Mouse (Mus musculus) embryonic facial prominence, embryonic 11.5 days (tissue): ENCODE measurements around the gene P2ry1. TPM values are rescaled to one million over a fixed set of nuclear protein-coding genes. Genes with fewer than 3 reads are reported as not detected.

Experiments
- ATAC-seq: fragments of 200-750 bp; cut with Nextera tagmentation; replicated peaks from 2 replicates; pipeline ENCODE4 v1.8.0; 2017; ENCODE audit warnings: low read depth; ENCODE audit not compliant: insufficient number of reproducible peaks, low FRiP score, low TSS enrichment
- DNase-seq: peaks from one replicate; pipeline ENCODE4 v3.0.0-alpha.2; 2015; ENCODE audit warnings: low spot score
- H3K27ac ChIP-seq: fragments of 300-500 bp; sonication (generic); replicated peaks from 2 replicates; pipeline ENCODE4 v1.5.1; 2014; ENCODE audit warnings: mild to moderate bottlenecking, low read depth, low read length, control low read depth
- H3K27me3 ChIP-seq: fragments of 300-500 bp; sonication (generic); 2 replicates; pipeline ENCODE4 v1.6.1; 2014; ENCODE audit warnings: mild to moderate bottlenecking, low read length, moderate library complexity, mixed read lengths; ENCODE audit not compliant: control insufficient read depth, insufficient read depth
- H3K36me3 ChIP-seq: fragments of 300-500 bp; sonication (generic); replicated peaks from 2 replicates; pipeline ENCODE4 v1.6.1; 2014; ENCODE audit warnings: low read depth, mild to moderate bottlenecking, low read length, moderate library complexity, mixed read lengths; ENCODE audit not compliant: control insufficient read depth, insufficient read depth
- H3K4me1 ChIP-seq: fragments of 300-500 bp; sonication (generic); 2 replicates; pipeline ENCODE4 v1.6.1; 2014; ENCODE audit warnings: low read length, mixed read lengths; ENCODE audit not compliant: control insufficient read depth, insufficient read depth
- H3K4me2 ChIP-seq: fragments of 300-500 bp; sonication (generic); 2 replicates; pipeline ENCODE4 v1.6.1; 2014; ENCODE audit warnings: low read depth, mild to moderate bottlenecking, control low read depth, low read length, moderate library complexity
- H3K4me3 ChIP-seq: fragments of 300-500 bp; sonication (generic); 2 replicates; pipeline ENCODE4 v1.5.1; 2014; ENCODE audit warnings: low read depth, low read length, control low read depth
- H3K9ac ChIP-seq: fragments of 300-500 bp; sonication (generic); replicated peaks from 2 replicates; pipeline ENCODE4 v1.6.1; 2014; ENCODE audit warnings: mild to moderate bottlenecking, control low read depth, low read length
- H3K9me3 ChIP-seq: fragments of 300-500 bp; sonication (generic); replicated peaks from 2 replicates; pipeline ENCODE4 v1.6.1; 2016; ENCODE audit warnings: mild to moderate bottlenecking, low read length, inconsistent platforms, mixed read lengths; ENCODE audit not compliant: control insufficient read depth
- WGBS: fragments of 180-500 bp; shearing (Covaris S2); extraction: QIAGEN DNeasy Blood & Tissue Kit; methylation state at CpG from one replicate; pipeline ENCODE4 v1.1.7; 2014; 5-methylcytosine and 5-hydroxymethylcytosine counted together
- polyA plus RNA-seq: library from polyadenylated mRNA; unstranded; fragments of >200 nt; fragmentation: Nextera tagmentation; extraction: Ambion mirVana; gene quantifications from 2 replicates; pipeline ENCODE4 v1.2.1, GENCODE M21; 2014

P2ry1 gene
- polyA plus RNA-seq = 4.6 and 5.4 TPM in 2 replicates

- Histone ChIP-seq H3K27ac (no peak within 1 kb of the TSS), H3K4me1 (no peaks in the 10 kb centered on the region), H3K4me3 (peak within 1 kb of the TSS; percentile 63), H3K36me3 (no peaks in the 10 kb centered on the region), H3K9me3 (no peaks in the 10 kb centered on the region), H3K9ac (peak within 1 kb of the TSS; percentile 62), H3K4me2 (peak within 1 kb of the TSS; percentile 89), H3K27me3 (peaks cover 3% of the 10 kb centered on the region; the same call in 1 of the 2 replicates)
- peak; percentile 97 for ATAC-seq
- WGBS = under 1% methylated on average over 90 of the region's 90 CpGs
- DNase-seq = peak; percentile 87
These were observed at the start of gene P2ry1 for GRCm38 (mm10) chr3:61002587-61003501. TSS of gene P2ry1 (plus strand) at chr3:61002795.

DNA sequence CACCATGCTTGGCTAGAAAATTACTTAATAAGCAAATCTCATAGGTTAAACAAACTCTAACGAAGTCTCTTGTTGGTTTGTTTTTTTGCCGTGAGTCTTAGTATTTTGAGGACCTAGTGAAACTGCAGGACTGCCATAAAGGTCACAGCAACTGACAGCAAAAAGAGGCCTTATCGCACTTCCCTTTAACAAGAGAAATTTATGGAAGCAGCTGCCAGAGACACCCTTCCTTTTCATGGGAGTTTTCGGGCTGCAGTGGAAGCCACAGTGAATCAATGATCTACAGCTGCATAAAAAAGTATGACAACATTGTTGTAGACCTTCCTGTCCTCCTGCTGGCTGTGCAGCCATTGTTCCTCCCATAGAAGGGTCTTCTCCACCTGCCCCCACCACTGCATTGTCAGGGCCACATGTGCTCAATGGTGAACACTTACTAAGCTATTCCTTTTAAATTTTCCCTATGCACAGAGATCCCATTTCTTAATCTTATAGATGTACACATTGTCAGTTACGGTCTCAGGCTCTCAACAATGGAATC is 49.3 kb upstream of the P2ry1 start:
- no peaks in the 10 kb centered on the region for H3K9me3 ChIP-seq
- ATAC-seq = no peak
- H3K27ac ChIP-seq = no peak overlapping the region
- no peak overlapping the region for H3K4me2 ChIP-seq
- H3K9ac ChIP-seq = no peak overlapping the region
- DNase-seq = no peak
- WGBS = 80% methylated on average over 5 of the region's 5 CpGs
- H3K4me3 ChIP-seq = no peak overlapping the region
- H3K4me1 ChIP-seq = no peaks in the 10 kb centered on the region
- no peaks in the 10 kb centered on the region for H3K36me3 ChIP-seq
- H3K27me3 ChIP-seq = no peaks in the 10 kb centered on the region

DNA sequence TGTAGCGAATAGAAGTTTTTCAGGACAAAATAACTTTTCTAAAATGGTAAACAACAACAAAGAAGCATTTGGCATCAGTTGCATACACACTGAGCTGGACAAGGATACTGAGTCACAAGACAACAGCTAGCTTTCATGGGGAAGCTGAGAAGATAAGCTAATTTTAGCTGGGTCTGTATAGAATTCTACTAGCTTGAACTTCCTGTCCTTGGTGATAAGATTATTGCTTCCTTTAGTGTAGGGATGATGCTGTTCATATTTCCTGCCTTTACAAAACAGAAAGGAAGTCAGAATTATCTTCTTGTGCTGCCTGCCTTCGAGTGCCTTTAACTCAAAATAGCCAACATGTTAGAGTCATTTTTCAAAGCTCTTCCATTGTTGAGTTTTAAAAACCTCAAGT is 48.5 kb upstream of the P2ry1 start:
- no peak for DNase-seq
- no peak overlapping the region for H3K4me3 ChIP-seq
- no peak overlapping the region for H3K27ac ChIP-seq
- no peaks in the 10 kb centered on the region for H3K36me3 ChIP-seq
- ATAC-seq = no peak
- WGBS = 75% methylated on average over 2 of the region's 2 CpGs
- no peaks in the 10 kb centered on the region for H3K9me3 ChIP-seq
- H3K27me3 ChIP-seq = no peaks in the 10 kb centered on the region
- H3K4me1 ChIP-seq = no peaks in the 10 kb centered on the region
- H3K9ac ChIP-seq = no peak overlapping the region
- H3K4me2 ChIP-seq = no peak overlapping the region

GRCm38 (mm10) chr3:60958769-60959168 is 43.8 kb upstream of the P2ry1 start:
- 95% methylated on average over 2 of the region's 2 CpGs for WGBS
- Histone ChIP-seq H3K4me3 (no peak overlapping the region), H3K27ac (no peak overlapping the region), H3K36me3 (no peaks in the 10 kb centered on the region), H3K9ac (no peak overlapping the region), H3K9me3 (no peaks in the 10 kb centered on the region), H3K4me1 (no peaks in the 10 kb centered on the region), H3K4me2 (no peak overlapping the region), H3K27me3 (no peaks in the 10 kb centered on the region)
- DNase-seq = no peak
- ATAC-seq = no peak

DNA sequence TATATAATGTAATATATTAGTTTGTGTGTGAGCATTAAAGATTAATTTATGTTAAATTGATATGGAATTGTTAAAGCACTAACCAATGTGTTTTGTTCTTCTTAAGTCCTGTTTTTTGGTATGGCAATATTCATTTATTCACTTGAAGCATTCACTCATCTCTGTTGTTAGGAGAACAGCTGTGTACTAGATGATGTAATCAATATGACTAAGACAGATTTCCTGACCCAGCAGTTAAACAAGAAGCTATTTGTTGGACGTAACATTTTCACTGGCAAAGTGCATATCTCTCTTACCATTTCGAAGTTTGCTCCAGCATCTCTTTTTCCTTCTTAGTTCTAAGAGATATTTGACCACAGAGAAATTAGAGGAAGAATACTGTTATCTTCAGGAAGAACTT is 37.5 kb upstream of the P2ry1 start:
- H3K9me3 ChIP-seq = no peaks in the 10 kb centered on the region
- WGBS = 89% methylated on average over 2 of the region's 2 CpGs

GRCm38 (mm10) chr3:60974944-60975343 is 27.7 kb upstream of the P2ry1 start:
- WGBS = 83% methylated on average over 1 of the region's 1 CpGs
- no peak overlapping the region for H3K27ac ChIP-seq
- no peak overlapping the region for H3K9ac ChIP-seq
- no peak for ATAC-seq
- no peak for DNase-seq
- H3K4me1 ChIP-seq = no peaks in the 10 kb centered on the region
- H3K36me3 ChIP-seq = no peaks in the 10 kb centered on the region
- H3K9me3 ChIP-seq = no peaks in the 10 kb centered on the region
- H3K4me3 ChIP-seq = no peak overlapping the region
- no peaks in the 10 kb centered on the region for H3K27me3 ChIP-seq
- H3K4me2 ChIP-seq = no peak overlapping the region

More for the DNA sequence above, 37.5 kb upstream of the P2ry1 start:
- no peak overlapping the region for H3K4me3 ChIP-seq
- no peak for DNase-seq
- no peak overlapping the region for H3K9ac ChIP-seq
- no peaks in the 10 kb centered on the region for H3K4me1 ChIP-seq
- H3K27ac ChIP-seq = no peak overlapping the region
- no peaks in the 10 kb centered on the region for H3K27me3 ChIP-seq
- ATAC-seq = no peak
- H3K36me3 ChIP-seq = no peaks in the 10 kb centered on the region
- H3K4me2 ChIP-seq = no peak overlapping the region

- no peaks in the 10 kb centered on the region for H3K36me3 ChIP-seq
- DNase-seq = no peak
- H3K4me3 ChIP-seq = no peak overlapping the region
- no peak for ATAC-seq
- no peaks in the 10 kb centered on the region for H3K4me1 ChIP-seq
- no peak overlapping the region for H3K4me2 ChIP-seq
- H3K27ac ChIP-seq = no peak overlapping the region
- no peaks in the 10 kb centered on the region for H3K27me3 ChIP-seq
- H3K9ac ChIP-seq = no peak overlapping the region
- no peaks in the 10 kb centered on the region for H3K9me3 ChIP-seq
- 88% methylated on average over 3 of the region's 3 CpGs for WGBS
These were observed 20.5 kb upstream of the P2ry1 start for GRCm38 (mm10) chr3:60982109-60982508.

GRCm38 (mm10) chr3:60998064-60998463 is 4.5 kb upstream of the P2ry1 start:
- H3K4me3 ChIP-seq = no peak overlapping the region
- no peaks in the 10 kb centered on the region for H3K4me1 ChIP-seq
- 81% methylated on average over 3 of the region's 3 CpGs for WGBS
- no peaks in the 10 kb centered on the region for H3K27me3 ChIP-seq
- H3K36me3 ChIP-seq = no peaks in the 10 kb centered on the region
- DNase-seq (no peak), ATAC-seq (no peak)
- H3K9ac ChIP-seq = no peak overlapping the region
- no peak overlapping the region for H3K27ac ChIP-seq
- H3K4me2 ChIP-seq = no peak overlapping the region
- H3K9me3 ChIP-seq = no peaks in the 10 kb centered on the region
